Mouse (Mus musculus): ENCODE data around the gene Lrp8.

Lrp8 gene

GRCm38 (mm10) chr4:107843687-107844086 is 41.6 kb downstream of the Lrp8 start:
- DNase-seq (ENCODE audit: extremely low read depth, low read depth, low spot score): no peak

DNA sequence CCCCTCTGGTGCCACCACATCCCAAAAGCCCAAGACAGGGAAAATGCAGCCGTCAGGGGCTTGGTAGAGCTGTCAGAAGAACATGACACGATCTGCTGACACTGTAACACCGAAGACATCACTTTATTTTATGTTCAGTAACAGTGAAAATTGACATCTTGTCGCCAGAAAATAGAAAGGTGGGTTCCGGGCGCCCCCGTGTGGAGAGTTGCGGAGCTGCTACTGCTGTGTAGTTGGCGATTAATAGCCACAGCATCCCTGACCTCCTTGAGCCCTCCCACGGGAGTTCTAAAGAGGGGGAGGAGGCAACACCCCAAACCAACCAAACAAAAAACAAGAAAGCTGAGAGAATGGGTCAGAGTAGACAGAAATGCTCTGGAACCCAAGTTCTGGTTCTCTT is 42.9 kb downstream of the Lrp8 start:
- no peak for DNase-seq (ENCODE audit: extremely low read depth, low read depth, low spot score)

DNA sequence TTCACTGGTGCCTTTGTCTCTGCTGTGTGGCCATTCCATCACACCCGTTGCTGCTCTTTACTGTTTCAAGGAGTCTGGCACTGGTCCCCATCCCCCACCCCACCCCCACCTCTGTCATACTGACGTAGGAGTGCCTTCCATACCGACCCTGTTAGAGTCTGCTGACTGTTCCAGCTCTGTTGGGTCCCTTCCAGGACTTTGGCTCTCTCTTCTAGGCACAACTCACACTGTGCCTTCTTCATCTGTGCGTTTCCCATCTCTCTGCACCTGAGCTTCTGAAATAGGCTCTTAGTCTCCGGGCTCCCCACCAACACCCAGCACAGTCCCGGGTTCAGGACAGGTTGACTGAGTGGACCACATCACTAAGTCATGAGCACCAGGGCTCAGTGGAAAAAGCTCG is 44.7 kb downstream of the Lrp8 start:
- DNase-seq (ENCODE audit: extremely low read depth, low read depth, low spot score): no peak

DNA sequence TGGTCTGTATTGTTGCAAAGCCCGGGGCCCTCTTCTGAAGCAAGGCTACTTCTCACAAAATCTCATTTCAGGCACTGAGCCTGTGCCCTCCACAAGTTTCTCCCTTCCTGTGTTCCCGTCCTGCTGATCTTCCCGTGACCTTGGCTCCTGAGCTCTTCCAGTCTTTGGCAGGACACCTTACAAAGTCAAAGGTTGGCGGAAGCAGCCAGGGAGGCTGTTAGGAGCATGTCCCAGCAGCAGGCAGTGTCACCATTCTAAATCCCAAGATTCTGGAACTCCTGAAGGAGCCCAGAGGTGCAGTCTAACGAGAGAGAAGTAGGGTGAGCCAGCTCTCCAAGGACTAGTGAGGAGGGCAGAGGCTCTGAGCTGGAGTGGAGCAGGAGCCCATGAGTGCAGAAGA is 46.5 kb downstream of the Lrp8 start:
- DNase-seq (ENCODE audit: extremely low read depth, low read depth, low spot score): no peak

DNA sequence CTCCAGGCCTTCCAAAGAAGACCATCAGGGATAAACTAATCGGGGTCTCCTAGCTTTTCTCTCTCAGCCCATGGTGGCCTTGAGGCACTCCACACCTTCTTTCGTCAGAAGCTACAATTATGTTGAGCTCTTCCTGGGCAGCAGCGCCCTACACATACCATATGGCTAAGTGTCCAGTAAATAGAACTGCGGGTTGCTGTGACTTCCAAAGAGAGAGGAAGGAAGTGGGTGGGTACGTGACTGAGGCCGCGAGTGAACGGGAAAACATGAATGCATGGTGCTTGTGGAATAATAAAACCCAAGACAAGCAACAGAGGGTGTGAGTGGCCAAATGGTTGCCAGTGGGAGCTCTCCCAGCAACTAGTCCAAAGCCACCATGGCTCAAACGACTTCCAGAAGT is 47.6 kb downstream of the Lrp8 start:
- DNase-seq (ENCODE audit: extremely low read depth, low read depth, low spot score): no peak

DNA sequence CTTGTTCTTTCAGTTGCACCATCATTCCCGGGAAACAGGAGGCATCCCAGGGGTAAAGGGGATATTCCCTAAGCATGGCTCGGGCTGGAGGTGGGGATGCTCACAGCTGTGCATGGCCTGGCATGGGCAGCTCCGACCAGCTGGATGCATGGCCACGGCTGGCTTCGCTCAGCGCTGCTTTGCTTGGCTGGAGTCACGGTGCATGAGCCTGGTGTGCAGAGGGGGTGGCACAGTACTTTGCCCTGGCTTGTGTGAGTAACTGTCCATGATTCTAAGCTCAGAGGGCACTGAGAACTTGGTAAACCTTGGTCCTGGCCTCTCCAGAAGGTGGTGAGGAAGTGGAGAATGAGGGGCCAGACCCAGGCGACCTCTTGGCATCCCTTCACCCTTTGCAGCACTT is 48.0 kb downstream of the Lrp8 start:
- DNase-seq (ENCODE audit: extremely low read depth, low read depth, low spot score): no peak

- no peak for DNase-seq (ENCODE audit: extremely low read depth, low read depth, low spot score)
These were observed 51.3 kb downstream of the Lrp8 start for GRCm38 (mm10) chr4:107853333-107853732.

GRCm38 (mm10) chr4:107853836-107854235 is 51.8 kb downstream of the Lrp8 start:
- no peak for DNase-seq (ENCODE audit: extremely low read depth, low read depth, low spot score)

DNA sequence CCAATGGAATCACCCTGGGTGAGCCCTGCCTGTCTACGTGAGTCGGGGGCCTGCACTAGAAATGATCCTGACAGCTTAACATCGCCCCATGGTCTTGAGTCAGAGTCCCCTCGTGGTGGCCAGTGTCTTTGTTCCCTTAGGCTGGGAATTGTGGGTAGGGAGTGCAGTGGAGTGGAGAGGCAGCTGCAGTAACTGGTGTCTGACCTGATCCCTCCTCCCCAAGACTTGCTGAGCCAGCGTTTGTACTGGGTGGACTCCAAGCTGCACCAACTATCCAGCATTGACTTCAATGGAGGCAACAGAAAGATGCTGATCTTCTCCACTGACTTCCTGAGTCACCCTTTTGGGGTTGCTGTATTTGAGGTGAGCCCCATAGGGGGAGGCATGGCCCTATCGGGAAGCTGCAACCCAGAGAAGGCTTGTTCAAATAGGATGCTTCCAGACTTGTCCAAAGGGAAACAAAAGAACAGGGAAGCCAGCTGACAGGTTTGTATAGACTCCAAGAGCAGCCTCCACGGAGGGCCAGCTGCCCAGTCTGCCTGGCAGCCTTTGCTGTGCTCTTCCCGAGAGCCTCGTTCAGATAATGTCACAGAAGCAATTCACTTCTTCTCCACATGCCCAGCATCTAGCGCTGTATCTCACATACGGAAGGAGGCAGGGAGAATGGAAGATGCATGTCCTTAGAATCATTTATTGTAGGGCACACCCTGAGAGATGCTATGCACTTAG is 55.1 kb downstream of the Lrp8 start:
- DNase-seq (ENCODE audit: extremely low read depth, low read depth, low spot score): no peak

DNA sequence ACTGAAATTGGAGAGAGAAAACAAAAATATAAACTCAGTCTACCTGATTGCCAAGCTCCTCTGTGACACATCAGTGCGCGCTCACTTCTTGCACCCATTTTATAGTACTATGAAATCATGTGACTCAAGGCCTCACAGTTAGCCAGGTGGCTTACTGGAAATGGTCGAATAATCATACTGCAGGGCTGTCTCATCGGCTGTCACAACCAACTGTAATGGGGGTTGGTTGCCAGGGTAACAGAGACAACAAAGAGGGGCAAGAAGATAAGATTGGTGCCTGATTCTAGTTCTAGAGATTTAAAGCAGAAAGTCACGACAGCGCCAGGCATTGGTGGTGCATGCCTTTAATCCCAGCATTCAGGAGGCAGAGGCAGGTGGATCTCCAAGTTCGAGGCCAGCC is 56.9 kb downstream of the Lrp8 start:
- no peak for DNase-seq (ENCODE audit: extremely low read depth, low read depth, low spot score)

GRCm38 (mm10) chr4:107864866-107865265 is 62.8 kb downstream of the Lrp8 start:
- DNase-seq (ENCODE audit: extremely low read depth, low read depth, low spot score): no peak

- peak; percentile 37 for DNase-seq (ENCODE audit: extremely low read depth, low read depth, low spot score)
These were observed 77.4 kb downstream of the Lrp8 start, which contains the start of gene Magoh for GRCm38 (mm10) chr4:107879254-107880050. Magoh (plus strand) TSS chr4:107879755.

- no peak for DNase-seq (ENCODE audit: extremely low read depth, low read depth, low spot score)
These were observed 79.6 kb downstream of the Lrp8 start for GRCm38 (mm10) chr4:107881631-107882030.

- no peak for DNase-seq (ENCODE audit: extremely low read depth, low read depth, low spot score)
These were observed 84.3 kb downstream of the Lrp8 start for GRCm38 (mm10) chr4:107886371-107886770.

DNA sequence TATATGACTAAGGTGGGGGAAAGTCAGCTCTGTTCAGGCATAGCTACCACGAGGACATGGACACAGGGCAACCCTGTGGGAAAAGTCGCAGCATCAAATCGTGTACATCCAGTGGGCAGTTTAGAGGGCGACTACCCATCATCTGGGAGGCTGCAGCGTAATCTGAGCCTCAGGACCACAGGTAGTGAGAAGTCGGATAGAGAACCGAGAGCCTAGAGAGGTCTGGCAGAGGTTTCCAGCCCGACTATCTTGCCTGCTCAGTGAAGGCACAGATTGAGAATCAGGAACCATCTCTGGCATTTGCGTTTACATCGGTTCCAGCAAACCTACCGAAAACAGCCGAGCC is 87.3 kb downstream of the Lrp8 start:
- DNase-seq (ENCODE audit: extremely low read depth, low read depth, low spot score): no peak

DNA sequence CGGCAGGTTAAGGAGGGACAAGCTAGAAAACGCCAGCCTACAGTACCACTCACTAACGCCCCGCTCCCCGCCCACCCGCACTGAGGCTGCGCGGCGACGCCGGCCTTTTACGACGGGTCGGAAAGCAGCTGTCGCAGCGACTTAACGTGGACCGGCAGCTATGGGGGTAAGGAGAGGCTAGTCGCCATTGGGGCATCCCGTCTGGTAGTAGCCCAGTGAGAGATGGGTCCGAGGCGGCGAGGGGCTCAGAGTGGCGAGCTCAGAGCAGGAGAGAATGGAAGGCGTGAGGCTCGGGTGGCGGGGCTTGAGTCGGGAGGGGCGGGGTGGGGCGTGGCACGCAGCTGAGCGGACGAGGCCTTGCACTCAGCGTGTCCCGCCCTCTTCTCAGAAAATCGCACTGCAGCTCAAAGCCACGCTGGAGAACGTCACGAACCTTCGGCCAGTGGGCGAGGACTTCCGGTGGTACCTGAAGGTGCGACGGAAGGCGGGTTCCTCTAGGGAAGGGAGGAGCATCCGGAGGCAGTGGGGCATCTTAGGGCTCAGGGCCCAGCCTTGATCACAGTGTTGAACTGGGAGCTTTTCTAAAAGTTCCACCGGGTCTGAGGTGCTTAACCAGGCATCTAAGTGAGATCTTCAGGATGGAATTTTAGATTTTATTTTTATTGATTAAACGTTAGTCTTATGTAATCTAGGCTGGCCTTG is 87.8 kb downstream of the Lrp8 start, which contains the start of gene 0610037L13Rik:
Gene 0610037L13Rik, plus strand, starts transcription at position 83 of the 702 bp plus-strand sequence.
- peak; percentile 70 for DNase-seq (ENCODE audit: extremely low read depth, low read depth, low spot score)

- DNase-seq (ENCODE audit: extremely low read depth, low read depth, low spot score): no peak
These were observed 90.6 kb downstream of the Lrp8 start for GRCm38 (mm10) chr4:107892663-107893062.

DNA sequence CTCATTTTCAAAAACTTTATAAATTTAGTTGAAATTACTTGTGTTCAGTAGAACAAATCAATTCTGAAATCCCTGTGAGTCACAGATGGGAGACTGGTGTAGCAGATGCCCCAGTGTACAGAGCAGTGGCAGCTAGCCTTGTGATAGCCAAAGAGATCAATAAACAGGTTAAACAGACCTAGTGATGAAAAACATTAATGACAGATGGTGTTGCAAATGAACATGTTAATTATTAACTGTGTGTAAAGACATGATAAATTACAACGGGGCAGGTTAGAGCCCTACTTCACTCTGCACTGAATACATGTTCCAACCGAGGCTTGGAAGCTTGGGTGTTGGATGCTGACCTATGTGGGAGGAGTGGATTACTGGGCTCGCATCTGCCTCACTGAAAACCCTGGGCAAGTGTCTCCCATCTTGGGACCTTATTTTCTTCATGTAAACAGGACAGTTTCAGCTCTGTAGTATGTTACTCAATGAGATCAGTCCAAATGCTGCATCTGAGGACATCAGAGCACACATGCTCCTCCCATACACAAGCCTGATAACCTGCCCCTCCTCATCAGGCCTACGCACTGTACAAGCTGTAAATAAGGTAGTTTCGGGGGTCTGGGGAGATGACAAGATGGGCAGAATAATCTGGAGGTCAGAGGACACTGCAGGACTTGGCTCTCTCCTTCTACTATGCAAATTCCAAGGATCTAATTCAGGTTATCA is 97.3 kb downstream of the Lrp8 start:
- DNase-seq (ENCODE audit: extremely low read depth, low read depth, low spot score): no peak

- DNase-seq (ENCODE audit: extremely low read depth, low read depth, low spot score): no peak
These were observed 98.1 kb downstream of the Lrp8 start for GRCm38 (mm10) chr4:107900206-107900605.

GRCm38 (mm10) chr4:107904252-107904651 is 102.2 kb downstream of the Lrp8 start:
- no peak for DNase-seq (ENCODE audit: extremely low read depth, low read depth, low spot score)

GRCm38 (mm10) chr4:107906561-107906960 is 104.5 kb downstream of the Lrp8 start:
- DNase-seq (ENCODE audit: extremely low read depth, low read depth, low spot score): no peak

Data from fat pad, adult 2 months (tissue).